Mouse (Mus musculus): Measurements from ENCODE around the gene Il31. TPM values are rescaled to one million over a fixed set of nuclear protein-coding genes. Genes with fewer than 3 reads are reported as not detected.
A peak's percentile ranks its signal among the peaks of the same experiment; 100 is the strongest.

Il31 gene
- total and polyA plus RNA-seq, 3 experiments, result not detected

DNA sequence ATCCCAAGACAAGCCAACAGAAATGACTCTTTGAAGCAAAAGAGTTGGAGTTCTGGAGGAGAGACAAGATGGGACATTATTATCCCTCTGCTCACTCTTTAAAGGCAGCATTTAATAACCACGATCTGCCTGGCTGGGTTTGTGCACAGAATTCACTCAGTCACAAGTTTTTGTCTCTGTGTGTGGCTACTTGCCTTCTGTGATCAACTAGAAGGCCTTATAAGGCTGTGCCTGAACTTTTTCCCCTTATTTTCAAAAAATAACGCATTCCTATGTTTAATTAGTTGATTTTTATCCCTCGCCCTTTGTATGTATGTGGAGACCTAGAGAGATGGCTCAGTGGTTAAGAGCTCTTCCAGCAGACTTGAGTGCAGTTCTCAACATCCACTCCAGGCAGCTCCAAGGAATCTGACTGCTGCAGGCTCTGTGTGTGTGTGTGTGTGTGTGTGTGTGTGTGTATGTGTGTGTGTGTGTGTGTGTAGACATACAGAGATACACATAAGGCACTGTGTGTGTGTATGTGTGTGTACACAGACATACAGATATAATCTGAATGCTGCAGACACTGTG, 56.9 kb downstream of the Il31 start:
- Histone ChIP-seq H3K79me2 (replicated peaks; ENCODE audit: control insufficient read depth, insufficient read depth, low read length) (no peaks in the 10 kb centered on the region), H3K4me1 (ENCODE audit: control insufficient read depth, insufficient read depth, low read length) (peaks cover 30% of the 10 kb centered on the region), H3K27me3 (ENCODE audit: control insufficient read depth, insufficient read depth, low read length) (no peaks in the 10 kb centered on the region), H3K9ac (ENCODE audit: low read depth, low read length) (no peak overlapping the region; the same call in 1 of the 2 replicates), H3K4me3 (no peak overlapping the region), H3K27ac (peak overlapping the region; percentile 52), H3K36me3 (ENCODE audit: control insufficient read depth, insufficient read depth, low read length) (peaks cover 16% of the 10 kb centered on the region)
- TF ChIP-seq EP300 (IDR thresholded peaks at IDR 0.05; ENCODE audit: insufficient read depth, low read depth, low read length), result no peak
- no peak for TF ChIP-seq POLR2A (IDR thresholded peaks at IDR 0.05; ENCODE audit: insufficient read depth, low read depth, low read length)
- TF ChIP-seq CTCF (IDR thresholded peaks at IDR 0.05), result no peak
- intact Hi-C loops (cut with DNase I), result loop anchor here (1.0 kb wide), 1 partner anchor 56 kb away; no protein-coding TSS in a partner anchor
- DNase-seq, result no peak
- WGBS, result 42% methylated on average over 3 of the region's 3 CpGs

DNA sequence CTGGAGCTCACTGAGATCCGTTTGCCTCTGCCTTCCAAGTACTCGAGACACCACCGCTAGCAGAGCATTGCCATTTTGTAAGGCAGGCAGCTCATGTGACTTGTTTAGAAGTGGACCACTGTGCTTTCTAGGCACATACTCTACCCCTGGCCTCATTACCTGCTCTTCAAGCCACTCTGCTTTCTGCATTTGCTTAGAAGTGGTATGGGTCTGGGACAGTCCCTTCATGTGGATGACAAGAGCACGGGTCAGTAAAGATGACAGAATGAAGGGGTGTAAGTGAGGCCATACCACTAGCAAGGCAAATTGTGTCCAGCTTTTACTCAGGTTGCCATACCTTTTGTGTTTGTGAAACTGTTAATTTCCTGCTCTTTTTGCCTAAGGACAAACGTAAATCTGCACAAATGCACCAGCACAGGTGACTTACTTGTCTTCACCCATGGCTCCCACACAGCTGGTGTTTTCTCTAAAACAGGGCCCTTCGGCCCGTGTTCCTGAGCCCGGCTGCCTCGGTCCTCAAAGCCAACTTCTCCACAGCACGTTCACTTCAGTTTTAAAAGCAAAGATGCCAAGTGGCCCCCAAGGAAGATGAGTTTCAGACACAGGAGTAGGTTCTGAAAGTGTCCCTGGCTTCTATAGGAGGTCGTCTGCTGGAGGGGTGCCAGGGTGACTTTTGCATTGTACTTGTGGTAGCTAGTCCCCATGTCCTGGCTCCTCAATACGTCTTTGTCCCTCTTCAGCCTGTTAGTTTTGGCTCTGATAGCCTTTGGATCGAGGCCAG, 57.6 kb downstream of the Il31 start:
- Histone ChIP-seq H3K79me2 (replicated peaks; ENCODE audit: control insufficient read depth, insufficient read depth, low read length) (no peaks in the 10 kb centered on the region), H3K9ac (ENCODE audit: low read depth, low read length) (peak overlapping the region; percentile 26; the same call in 1 of the 2 replicates), H3K4me1 (ENCODE audit: control insufficient read depth, insufficient read depth, low read length) (peaks cover 30% of the 10 kb centered on the region), H3K4me3 (no peak overlapping the region), H3K27me3 (ENCODE audit: control insufficient read depth, insufficient read depth, low read length) (no peaks in the 10 kb centered on the region), H3K27ac (peak overlapping the region; percentile 52), H3K36me3 (ENCODE audit: control insufficient read depth, insufficient read depth, low read length) (peaks cover 16% of the 10 kb centered on the region)
- intact Hi-C loops (cut with DNase I), result loop anchor here (1.0 kb wide), 1 partner anchor 55 kb away; no protein-coding TSS in a partner anchor
- DNase-seq, result peak; percentile 79 to 82
- 0 out of 2 replicates have a peak, but pooled peaks have one; percentile 7 for TF ChIP-seq EP300 (IDR thresholded peaks at IDR 0.05; ENCODE audit: insufficient read depth, low read depth, low read length)
- no peak for TF ChIP-seq CTCF (IDR thresholded peaks at IDR 0.05)
- TF ChIP-seq POLR2A (IDR thresholded peaks at IDR 0.05; ENCODE audit: insufficient read depth, low read depth, low read length), result no peak
- WGBS, result 37% methylated on average over 13 of the region's 13 CpGs

Small RNA genes within 50 kb of the gene (microRNA-seq; reads per million reads assigned to microRNA genes)
- gene Mir7647, result 3.9 to 7.3 reads per million in 2 experiments

Other genes with a start within 250 kb of the Il31 start
- under 1 TPM; 0.52 to 0.65 TPM for gene Wdr66, start 237.4 kb downstream of the Il31 start, total RNA-seq (2021)
- 1.5 and 2.0 TPM in 2 replicates for gene Wdr66, start 237.4 kb downstream of the Il31 start, polyA plus RNA-seq (2012; rRNA removed)
- gene Bcl7a, start 145.7 kb downstream of the Il31 start, total RNA-seq (2021), result 10 to 100 TPM in 1 of 2 experiments, 1 to 10 TPM in 1; 9.2 to 10.3 TPM
- gene Bcl7a, start 145.7 kb downstream of the Il31 start, polyA plus RNA-seq (2012; rRNA removed), result 6.3 and 8.3 TPM in 2 replicates
- gene Mlxip, start 94.7 kb downstream of the Il31 start, total RNA-seq (2021), result 10 to 100 TPM; 27.8 to 27.9 TPM
- gene Mlxip, start 94.7 kb downstream of the Il31 start, polyA plus RNA-seq (2012; rRNA removed), result 34.3 and 45.4 TPM in 2 replicates
- not detected for gene Lrrc43, start 184 bp downstream of the Il31 start, total RNA-seq (2021)
- 0.43 TPM in 1 of 2 replicates, not detected in the other for gene Lrrc43, start 184 bp downstream of the Il31 start, polyA plus RNA-seq (2012; rRNA removed)
- not detected for gene B3gnt4, start 21.0 kb upstream of the Il31 start, total RNA-seq (2021)
- gene B3gnt4, start 21.0 kb upstream of the Il31 start, polyA plus RNA-seq (2012; rRNA removed), result 0.45 TPM in 1 of 2 replicates, not detected in the other
- 10 to 100 TPM; 64.7 to 71.5 TPM for gene Diablo, start 34.7 kb upstream of the Il31 start, total RNA-seq (2021)
- gene Diablo, start 34.7 kb upstream of the Il31 start, polyA plus RNA-seq (2012; rRNA removed), result 93.8 and 140 TPM in 2 replicates
- gene Gm49027, start 36.0 kb upstream of the Il31 start, total RNA-seq (2021), result under 1 TPM in 1 of 2 experiments, not detected in 1; 0.25 TPM
- gene Gm49027, start 36.0 kb upstream of the Il31 start, polyA plus RNA-seq (2012; rRNA removed), result 0.62 and 2.4 TPM in 2 replicates
- 10 to 100 TPM; 26.2 to 32.1 TPM for gene Vps33a, start 83.5 kb upstream of the Il31 start, total RNA-seq (2021)
- gene Vps33a, start 83.5 kb upstream of the Il31 start, polyA plus RNA-seq (2012; rRNA removed), result 13.0 and 19.9 TPM in 2 replicates
- 100 to 1,000 TPM; 156 to 195 TPM for gene Clip1, start 195.1 kb upstream of the Il31 start, total RNA-seq (2021)
- gene Clip1, start 195.1 kb upstream of the Il31 start, polyA plus RNA-seq (2012; rRNA removed), result 77.2 and 107 TPM in 2 replicates
- 10 to 100 TPM; 23.2 to 24.9 TPM for gene Zcchc8, start 231.6 kb upstream of the Il31 start, total RNA-seq (2021)
- gene Zcchc8, start 231.6 kb upstream of the Il31 start, polyA plus RNA-seq (2012; rRNA removed), result 12.6 and 16.1 TPM in 2 replicates